Mouse (Mus musculus) inflammation-experienced regulatory T-cells, adult 6 months (primary cell): ENCODE results near the gene Ganab. TPM values are rescaled to one million over a fixed set of nuclear protein-coding genes. Genes with fewer than 3 reads are reported as not detected.
"Not testable (repeated sequence)": the region's sequence is repeated elsewhere in the genome, so short reads cannot be mapped to it uniquely, and the experiment has no call there.

ENCODE experiments used
- ATAC-seq: one replicate; pipeline ENCODE4 v1.8.0; 2017
- polyA plus RNA-seq, 3 experiments: library from polyadenylated mRNA; unstranded; fragments of 100-300 nt; shearing (Covaris generic); gene quantifications; one replicate each; pipeline ENCODE4 v1.2.1; 2017

Ganab gene
- polyA plus RNA-seq, result 10 to 100 TPM; 58.8 to 59.6 (median 59.4) TPM

DNA sequence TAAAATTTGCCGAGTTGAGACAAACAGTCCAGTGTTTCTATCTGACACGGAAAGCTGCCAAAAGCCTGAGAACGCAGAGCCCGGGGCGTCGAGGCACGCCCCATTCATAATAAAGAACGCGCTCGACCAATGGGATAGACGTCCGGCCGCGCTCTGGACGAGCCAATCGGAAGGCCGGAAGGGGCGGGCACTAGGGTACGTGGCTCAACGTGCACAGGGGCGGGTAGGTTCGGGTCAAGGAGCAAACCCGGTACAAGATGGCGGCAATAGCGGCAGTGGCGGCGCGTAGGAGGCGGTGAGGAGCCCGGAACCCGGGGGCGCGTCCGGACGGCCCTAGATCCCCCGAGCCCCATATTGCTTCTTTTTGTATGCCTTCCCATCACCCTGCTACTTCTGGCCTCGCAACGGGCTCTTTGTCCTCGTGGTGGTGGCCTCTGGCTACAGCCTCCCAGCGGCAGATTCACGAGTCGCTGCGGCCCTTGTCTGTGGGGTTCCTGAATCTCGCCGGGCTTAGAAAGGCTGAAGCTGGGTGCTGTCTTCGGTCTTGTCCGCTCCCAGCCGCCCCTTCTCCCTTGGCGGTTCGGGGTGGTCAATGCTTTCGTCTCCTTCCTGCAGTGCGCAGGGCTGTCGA is at the start of gene Ganab:
Gene Ganab (plus strand): TSS at position 207 of the 631 bp plus-strand sequence.
- ATAC-seq, result peak; percentile 96

DNA sequence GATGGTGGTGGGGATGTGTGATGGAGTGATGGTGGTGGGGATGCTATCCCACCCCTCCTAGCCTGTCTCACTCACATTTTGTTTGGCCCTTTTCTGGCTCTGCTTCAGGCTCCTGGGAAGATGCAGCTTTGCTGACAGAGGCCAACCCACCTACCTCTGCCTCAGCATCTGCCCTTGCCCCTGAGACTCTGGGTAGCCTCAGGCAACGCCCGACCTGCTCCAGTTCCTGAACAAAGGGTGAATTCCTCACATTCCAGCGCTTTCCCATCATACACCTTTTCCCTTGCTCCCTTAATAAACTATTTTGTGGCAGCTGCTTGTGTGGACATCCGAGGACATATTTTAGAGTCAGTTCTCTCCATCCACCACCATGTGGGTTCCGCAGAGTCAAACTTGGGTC is 49.5 kb upstream of the Ganab start:
- ATAC-seq, result no peak

DNA sequence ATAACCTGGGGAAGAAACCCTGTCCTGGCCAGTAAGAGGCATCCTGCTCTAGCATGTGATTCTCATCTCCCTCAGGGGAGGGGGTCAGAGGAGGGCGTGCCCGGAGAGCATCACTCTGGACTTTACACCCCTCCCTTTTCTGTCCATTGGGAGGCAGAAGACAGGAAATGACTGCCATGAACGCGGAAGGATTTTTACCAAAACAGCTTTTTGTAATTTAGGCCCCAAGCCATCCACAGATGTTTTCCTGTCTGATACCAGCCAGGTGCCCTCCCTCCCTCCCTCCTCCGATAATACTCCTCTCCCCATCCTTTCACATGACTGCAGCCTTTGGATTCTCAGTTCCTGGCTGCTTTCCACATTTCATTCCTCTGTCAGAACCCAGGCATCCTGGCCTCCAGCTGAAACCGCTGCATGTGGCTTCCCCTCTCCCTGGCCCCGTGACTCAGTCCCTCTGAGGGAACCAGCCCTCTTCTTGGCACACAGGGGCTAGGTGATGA is 47.4 kb upstream of the Ganab start, which contains the start of gene Lrrn4cl:
Gene Lrrn4cl (plus strand): TSS at position 367 of the 500 bp plus-strand sequence.
- no peak for ATAC-seq

DNA sequence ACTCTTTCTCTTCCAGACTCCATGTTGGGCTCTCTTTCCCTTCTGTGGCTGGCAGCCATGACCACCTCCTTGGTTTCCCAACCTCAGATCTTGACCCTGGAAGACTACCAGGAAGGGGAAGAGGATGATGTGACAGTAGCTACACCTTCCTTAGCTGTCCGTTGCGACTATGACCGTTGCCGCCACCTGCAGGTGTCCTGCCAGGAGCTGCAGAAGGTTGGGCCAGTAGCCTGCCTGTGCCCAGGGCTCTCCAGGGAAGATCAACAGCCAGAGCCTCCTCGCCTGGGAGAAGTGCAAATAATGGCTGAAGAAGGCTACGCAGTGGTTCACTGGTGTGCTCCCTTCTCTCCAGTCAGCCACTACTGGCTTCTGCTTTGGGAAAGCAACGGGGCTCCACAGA is 46.2 kb upstream of the Ganab start:
- no peak for ATAC-seq

DNA sequence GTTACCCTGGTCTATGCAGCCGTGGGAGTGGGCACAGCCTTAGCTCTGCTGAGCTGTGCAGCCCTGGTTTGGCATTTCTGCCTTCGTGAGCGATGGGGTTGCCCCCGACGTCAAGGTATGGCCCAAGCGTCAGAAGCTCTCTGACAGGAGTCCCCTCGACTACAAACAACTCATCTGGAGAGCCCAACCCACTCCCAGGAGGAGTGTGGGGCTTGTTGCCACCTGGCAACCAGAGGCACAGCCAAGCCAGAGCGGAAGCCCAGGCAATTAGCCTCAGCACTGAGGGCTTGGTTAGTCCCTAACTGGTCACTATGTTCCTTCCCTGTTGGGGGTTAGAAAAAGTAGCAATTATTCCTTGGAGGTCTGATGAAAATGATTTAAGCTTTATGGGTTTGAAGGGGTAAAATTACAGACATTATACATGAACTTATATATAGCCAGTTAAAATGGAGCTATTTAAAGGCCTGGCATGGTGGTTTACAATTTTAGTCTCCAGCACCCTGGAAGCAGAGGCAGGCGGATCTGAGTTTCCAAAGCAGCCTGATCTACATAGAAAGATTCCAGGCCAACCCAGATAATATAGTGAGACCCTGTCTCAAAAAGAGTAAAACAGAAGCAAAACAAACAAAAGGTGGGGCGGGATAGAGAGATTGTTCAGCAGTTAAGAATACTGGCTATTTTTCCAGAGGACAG is 45.5 kb upstream of the Ganab start:
- ATAC-seq, result no peak

DNA sequence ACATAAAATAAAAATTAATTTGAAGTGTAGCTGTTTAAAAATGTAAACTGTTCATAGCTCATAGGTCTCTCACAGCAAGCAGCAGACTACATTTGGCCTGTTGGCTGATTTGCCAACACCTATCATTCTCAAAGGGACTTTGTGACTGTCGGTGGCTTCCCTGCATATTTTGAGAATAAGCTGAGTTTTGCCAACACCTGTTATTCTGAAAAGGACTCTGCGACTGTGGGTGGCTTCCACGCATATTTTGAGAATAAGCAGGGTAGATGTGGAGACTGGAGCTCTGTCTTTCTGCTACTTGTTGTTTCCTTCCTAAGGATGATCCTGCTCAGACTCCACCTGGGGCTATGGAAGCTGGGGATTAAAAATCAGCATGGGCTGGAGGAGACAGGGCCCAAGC is 44.8 kb upstream of the Ganab start:
- no peak for ATAC-seq

DNA sequence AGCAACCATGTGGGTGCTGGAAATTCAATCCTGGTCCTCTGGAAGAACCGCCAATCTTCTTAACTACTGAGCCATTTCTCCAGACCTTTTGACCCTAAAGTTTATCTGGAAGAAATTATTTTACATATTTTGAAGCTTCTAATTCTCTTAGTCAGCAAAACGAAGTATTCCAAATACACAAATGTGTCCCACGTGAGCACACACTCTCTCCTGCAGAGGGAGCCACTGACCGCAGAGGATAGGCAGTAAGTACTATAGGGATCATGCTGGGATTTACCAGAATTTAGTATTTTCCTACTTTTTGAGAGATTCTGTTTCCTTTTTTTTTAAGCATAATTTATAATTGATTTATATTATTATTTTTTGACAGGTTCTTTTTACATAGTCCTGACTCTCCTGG is 40.2 kb upstream of the Ganab start:
- ATAC-seq, result no peak

DNA sequence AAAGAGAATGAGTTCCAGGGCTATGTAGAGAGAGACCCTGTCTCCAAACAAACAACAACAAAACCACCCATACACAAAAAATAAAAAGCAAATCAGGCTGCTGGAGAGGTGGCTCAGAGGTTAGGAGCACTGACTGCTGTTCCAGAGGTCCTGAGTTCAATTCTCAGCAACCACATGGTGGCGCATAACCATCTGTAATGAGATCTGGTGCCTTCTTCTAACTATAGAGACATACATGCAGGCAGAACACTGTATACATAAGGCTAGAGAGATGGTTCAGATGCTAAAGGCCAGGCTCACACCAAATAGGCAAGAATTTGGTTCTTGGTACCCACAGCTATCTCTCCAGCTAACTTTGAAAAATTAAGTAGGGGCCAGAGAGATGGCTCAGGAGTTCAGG is 38.9 kb upstream of the Ganab start:
- ATAC-seq, result no peak

DNA sequence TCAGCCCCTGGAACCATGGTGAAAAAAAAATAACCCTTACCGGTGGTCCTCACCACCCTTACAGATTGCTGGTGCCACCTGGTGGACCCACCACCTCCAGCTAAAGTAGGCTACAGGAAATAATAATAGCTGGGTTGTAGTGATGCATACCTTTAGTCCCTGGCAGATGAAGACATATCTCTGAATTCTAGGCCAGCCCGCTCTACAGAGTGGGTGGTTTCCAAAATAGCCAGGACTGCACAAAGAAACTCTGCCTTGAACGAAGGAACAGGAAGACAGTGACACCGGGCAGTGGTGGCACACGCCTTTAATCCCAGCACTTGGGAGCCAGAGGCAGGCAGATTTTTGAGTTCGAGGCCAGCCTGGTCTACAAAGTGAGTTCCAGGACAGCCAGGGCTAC is 33.6 kb upstream of the Ganab start:
- no peak for ATAC-seq

DNA sequence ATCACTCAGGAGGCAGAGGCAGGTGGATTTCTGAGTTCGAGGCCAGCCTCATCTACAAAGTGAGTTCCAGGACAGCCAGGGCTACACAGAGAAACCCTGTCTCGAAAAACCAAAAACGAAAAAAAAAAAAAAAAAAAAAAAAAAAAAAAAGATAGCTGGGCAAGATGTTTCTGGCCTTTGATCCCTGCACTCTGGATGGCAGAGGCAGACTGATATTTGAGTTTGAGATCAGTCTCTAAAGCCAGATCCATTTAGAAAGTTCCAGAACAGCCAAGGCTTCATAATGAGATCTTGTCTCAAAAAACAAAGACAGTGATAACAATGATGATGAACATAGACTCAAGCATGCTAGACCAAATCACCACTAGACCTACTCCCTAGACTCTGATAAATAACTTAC is 27.5 kb upstream of the Ganab start:
- not testable (repeated sequence) for ATAC-seq

DNA sequence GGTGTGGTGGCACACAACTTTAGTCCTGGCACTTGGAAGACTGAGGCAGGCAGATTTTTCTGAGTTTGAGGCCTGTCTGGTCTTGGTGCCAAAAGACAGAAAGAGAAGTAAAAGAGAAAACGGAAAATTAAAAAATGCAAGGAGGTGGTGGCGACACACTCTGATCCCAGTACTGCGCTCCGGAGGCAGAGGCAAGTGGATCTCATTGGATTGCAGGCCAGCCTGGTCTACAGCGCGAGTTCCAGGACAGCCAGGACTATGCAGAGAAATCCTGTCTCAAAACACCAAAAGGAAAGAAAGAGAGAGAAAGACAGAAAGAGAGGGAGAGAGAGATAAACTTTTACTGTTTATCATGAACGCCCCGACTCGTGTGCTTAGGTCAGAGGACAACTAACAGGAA is 27.0 kb upstream of the Ganab start:
- no peak for ATAC-seq

DNA sequence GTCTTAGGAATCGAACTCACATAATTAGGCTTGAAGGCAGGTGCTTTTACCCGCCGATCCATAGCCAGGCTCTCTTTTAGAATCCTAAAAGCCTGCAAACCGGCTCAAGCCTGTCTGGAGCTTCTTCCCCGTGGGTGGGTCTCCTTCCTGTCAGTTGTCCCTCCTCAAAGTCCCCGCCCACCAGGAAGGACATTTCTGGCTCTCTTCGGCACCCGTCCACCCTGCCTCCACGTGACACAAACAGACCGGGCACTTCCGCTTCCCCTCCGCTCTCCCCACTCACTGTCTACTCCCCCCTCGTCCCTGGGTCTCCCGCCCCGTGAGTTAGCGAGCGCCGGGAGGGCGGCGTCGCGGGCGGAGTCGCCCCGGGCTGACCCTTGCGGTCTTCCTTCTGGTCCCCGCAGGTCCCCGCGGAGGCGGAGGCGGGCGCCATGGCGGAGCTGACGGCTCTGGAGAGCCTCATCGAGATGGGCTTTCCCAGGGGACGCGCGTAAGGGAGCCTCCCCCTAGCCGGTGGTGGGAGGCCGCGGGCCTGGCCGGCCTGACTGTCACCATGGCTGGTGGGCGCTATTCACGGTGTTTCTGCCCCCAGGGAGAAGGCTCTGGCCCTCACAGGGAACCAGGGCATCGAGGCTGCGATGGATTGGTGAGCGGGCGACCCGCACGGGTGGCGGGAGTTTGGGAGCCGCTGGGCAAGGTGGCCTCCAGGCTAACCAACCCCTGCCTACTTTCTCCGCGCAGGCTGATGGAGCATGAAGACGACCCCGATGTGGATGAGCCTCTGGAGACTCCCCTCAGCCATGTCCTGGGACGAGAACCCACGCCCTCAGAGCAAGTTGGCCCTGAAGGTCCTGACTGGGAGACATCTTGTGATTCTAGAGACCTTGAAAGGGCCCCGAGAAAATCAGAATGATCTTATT is 26.3 kb upstream of the Ganab start, which contains the start of gene Ubxn1:
Gene Ubxn1 (plus strand): TSS at position 230 of the 920 bp plus-strand sequence.
- ATAC-seq, result peak; percentile 98

DNA sequence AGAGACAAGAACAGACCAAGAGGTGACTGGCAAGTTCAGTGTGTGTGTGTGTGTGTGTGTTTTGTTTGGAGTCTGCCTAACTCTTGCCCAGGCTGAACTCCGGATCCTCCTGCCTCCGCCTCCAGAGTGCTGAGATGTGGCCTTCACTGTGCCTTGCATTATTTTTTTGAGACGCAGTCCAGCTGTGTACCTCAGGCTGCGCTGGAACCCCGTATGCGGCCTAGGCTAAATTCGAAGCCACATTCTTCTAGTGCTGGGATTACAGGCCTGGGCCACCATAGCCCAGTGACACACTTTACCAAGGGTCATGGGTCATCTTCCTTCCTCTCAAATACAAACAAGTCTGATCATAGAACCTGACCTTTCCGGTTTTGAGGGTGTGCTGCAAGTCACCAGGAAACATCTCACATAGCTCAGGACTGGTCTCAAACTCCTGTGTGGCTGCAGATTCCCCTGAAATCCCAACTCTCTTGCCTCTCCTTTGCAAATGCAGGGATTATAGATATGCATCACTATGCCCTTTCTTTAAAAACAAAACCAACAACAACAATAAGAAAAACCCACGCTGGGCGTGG is 25.5 kb upstream of the Ganab start:
- ATAC-seq, result no peak

DNA sequence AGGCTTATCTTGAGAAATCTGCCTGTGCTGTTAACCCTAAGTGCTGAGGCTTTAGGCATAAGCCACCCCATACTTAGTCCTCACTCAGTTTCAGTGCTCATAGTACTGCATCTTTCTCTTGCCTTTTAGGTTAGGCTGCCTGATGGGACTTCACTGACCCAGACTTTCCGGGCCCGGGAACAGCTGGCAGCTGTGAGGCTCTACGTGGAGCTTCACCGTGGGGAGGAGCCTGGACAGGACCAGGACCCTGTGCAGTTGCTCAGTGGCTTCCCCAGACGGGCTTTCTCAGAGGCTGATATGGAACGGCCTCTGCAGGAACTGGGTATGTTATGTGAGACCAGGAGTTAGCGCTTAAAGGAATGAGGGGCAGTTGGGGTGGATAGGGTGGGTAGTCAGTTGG is 22.8 kb upstream of the Ganab start:
- ATAC-seq, result no peak

DNA sequence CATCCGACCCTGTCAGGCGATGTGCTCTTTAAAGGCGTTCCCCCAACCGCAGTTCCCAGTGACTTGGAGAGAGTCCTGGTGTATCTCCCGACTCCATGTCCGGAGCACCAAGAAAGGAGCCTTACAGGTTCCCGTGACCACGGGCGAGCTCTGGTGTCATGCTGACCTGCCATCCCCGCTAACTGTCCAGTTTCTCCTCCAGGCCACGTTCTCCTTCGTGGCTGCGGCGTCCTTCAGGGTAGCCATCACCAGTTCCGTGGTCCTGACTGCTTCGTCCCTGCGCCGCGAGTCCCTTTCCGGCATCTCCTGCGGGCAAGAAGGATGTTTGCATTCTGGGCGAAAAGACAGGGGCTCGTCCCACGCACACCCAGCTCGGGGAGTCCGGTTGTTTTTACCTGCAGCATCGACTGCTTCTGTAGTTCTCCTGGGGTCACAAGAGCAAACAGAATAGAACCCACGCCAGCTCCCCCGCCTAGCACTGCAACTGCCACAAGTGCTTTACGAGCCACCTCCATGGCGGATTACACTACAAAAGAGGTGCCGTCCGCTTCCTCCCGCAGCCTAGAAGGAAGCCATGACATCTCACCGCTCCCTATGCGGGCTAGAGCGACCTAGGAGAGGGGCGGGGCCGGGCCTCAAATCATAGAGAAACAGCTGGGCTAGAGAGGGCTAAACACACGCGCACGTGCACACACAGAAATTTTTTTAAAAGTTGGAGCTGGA is 17.4 kb upstream of the Ganab start, which contains the start of gene Uqcc3:
Gene Uqcc3 (minus strand): TSS at position 613 of the 723 bp plus-strand sequence.
- ATAC-seq, result peak; percentile 98

DNA sequence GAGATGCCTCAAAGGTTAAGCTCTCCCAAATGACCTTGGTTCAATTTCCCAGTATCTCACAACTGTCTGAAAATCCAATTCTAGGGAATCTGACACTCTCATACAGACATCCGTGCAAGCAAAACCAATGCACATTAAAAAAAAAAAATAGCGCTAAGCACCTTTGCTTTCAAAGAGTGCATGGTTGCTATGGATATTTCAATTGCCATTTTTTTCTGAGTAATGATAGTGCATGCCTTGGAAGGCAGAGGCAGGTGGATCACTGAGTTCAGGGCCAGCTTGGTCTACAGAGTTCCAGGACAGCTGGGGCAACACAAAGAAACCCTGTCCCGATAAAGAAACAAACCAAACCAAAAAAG is 16.9 kb upstream of the Ganab start:
- ATAC-seq, result peak; percentile 59

DNA sequence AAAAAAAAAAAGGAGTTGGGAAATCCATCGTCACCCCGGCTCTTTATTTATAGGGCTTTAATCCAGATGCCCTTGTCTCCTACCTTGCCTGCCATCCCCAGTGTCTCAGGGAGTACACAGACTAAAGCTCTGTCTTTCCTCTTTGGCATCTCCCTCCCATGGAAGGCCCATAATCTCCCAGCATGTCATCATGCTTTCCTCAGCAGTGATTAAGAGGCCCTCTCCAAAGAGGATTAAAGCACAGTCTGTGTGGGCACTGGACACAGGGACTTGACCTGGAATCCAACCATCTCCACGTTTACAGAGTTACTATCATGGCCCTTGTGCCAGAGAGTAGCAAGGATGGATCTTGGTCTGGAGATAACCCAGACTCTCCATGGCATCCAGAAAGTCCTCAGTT is 14.3 kb upstream of the Ganab start, which contains the start of the genes Lbhd1 and Gm49403:
Gene Lbhd1 (plus strand): TSS at position 117 of the 400 bp plus-strand sequence.
Gene Gm49403 (plus strand): TSS at position 315 of the 400 bp plus-strand sequence.
- no peak for ATAC-seq

DNA sequence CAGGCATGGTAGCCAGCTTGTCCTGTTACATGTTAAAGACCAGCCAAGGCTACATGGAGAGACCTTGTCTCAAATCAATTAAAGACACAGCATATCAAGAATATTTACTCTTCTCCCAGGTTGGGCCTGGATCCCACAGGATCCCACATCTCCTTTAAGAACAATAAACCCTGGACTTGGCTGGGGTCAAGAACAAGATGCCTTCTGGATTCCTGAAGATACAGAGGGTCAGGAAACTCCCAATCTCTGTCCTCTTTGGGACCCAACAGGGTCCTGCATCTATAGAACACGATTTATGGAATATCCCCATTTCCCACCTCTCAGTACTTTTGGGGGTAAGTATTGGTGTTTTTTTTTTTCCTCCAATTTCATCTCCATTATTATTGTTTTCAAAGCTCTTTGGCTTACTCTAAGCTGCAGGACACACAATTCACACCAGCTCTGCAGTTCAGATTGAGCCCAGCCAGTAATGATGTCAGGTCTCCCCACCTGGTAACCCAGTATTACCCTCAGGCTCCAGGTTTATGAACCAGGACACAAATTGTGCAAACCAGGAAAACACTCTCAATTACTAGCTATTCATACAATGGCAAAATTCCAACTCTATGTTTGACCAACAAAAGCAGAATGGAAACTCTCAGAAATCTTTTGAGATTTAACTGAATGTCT is 10.8 kb upstream of the Ganab start:
- ATAC-seq, result no peak

DNA sequence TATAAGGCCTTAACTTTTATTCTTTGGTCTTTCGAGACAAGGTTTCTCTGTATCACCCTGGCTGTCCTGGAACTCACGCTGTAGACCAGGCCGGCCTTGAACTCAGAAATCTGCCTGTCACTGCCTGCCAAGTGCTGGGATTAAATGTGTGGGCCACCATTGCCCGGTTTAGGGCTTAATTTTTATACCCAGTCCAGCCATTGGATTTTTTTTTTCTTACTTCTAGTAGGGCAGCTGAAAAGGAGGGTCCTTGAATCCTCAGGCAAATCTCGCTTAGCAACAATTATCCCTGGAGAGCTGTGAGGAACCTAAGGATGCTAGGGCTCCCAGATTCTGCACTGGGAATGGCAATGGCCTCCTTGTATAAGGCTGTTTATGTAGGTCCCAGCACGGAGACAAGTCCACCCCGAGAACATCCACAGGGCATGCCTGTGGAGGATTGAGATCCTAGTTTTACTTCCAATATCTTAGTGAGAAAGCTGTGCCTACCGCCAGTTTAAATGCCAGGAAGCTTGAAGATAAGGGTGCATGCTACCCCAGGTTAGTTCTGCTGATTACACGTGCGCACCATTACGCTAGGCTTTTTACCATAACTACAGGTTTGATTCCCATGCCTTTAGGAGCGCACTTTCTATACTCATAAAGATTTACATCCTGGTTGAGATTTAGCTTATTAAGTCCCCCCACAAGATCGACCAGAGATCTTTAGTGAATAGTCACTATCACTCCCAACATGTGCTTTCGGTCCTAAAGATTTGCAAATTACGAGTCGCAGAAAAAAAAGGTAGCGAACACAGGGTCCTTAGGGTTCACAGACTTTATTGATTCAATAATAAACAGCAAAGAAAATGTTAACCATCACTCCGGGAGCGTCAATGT is 10.0 kb upstream of the Ganab start:
- ATAC-seq, result no peak
